Mouse (Mus musculus) limb, embryonic 10.5 days (tissue): ENCODE data around the gene Pianp. TPM values are rescaled to one million over a fixed set of nuclear protein-coding genes. Genes with fewer than 3 reads are reported as not detected.

Experiments used
- DNase-seq: peaks from one replicate; pipeline ENCODE4 v3.0.0-alpha.2; 2017; ENCODE audit warnings: low spot score
- H3K27ac ChIP-seq: fragments of 300-500 bp; sonication (generic); 2 replicates; pipeline ENCODE4 v1.5.1; 2016; ENCODE audit warnings: mild to moderate bottlenecking
- H3K27me3 ChIP-seq: fragments of 300-500 bp; sonication (generic); 2 replicates; pipeline ENCODE4 v1.6.1; 2016; ENCODE audit warnings: low read depth, mild to moderate bottlenecking; ENCODE audit not compliant: poor library complexity, severe bottlenecking
- H3K36me3 ChIP-seq: fragments of 300-500 bp; sonication (generic); 2 replicates; pipeline ENCODE4 v1.6.1; 2016; ENCODE audit warnings: mild to moderate bottlenecking, moderate library complexity
- H3K4me1 ChIP-seq: fragments of 300-500 bp; sonication (generic); 2 replicates; pipeline ENCODE4 v1.6.1; 2016
- H3K4me3 ChIP-seq: fragments of 300-500 bp; sonication (generic); 2 replicates; pipeline ENCODE4 v1.5.1; 2016; ENCODE audit warnings: mild to moderate bottlenecking, moderate library complexity
- H3K9me3 ChIP-seq: fragments of 300-500 bp; sonication (generic); replicated peaks from 2 replicates; pipeline ENCODE4 v1.6.1; 2016; ENCODE audit warnings: mild to moderate bottlenecking
- WGBS: fragments of 180-500 bp; shearing (Covaris S2); methylation state at CpG from one replicate; pipeline ENCODE4 v1.1.7; 2016; 5-methylcytosine and 5-hydroxymethylcytosine counted together
- polyA plus RNA-seq: library from polyadenylated mRNA; unstranded; fragments of >200 nt; fragmentation: Nextera tagmentation; extraction: Ambion mirVana; gene quantifications from 2 replicates; pipeline ENCODE4 v1.2.1, GENCODE M21; 2016

Pianp gene
- polyA plus RNA-seq, 1 experiment from 2014 or later: 1.4 TPM

- Histone ChIP-seq H3K4me1 (peaks cover 28% of the 10 kb centered on the region), H3K36me3 (no peaks in the 10 kb centered on the region), H3K4me3 (no peak overlapping the region), H3K27me3 (peaks cover 72% of the 10 kb centered on the region), H3K27ac (no peak overlapping the region), H3K9me3 (peaks cover 5% of the 10 kb centered on the region; the same call in 1 of the 2 replicates)
- WGBS: 82% methylated on average over 9 of the region's 9 CpGs
- no peak for DNase-seq
These were observed 3.1 kb upstream of the Pianp start for GRCm38 (mm10) chr6:124993365-124993764.

GRCm38 (mm10) chr6:124993876-124994275 is 2.6 kb upstream of the Pianp start:
- DNase-seq: no peak
- H3K9me3 ChIP-seq: peaks cover 5% of the 10 kb centered on the region; the same call in 1 of the 2 replicates
- H3K27ac ChIP-seq: no peak overlapping the region
- H3K36me3 ChIP-seq: no peaks in the 10 kb centered on the region
- 13% methylated on average over 11 of the region's 11 CpGs for WGBS
- peaks cover 77% of the 10 kb centered on the region for H3K27me3 ChIP-seq
- peaks cover 31% of the 10 kb centered on the region for H3K4me1 ChIP-seq
- H3K4me3 ChIP-seq: no peak overlapping the region

- peaks cover 31% of the 10 kb centered on the region for H3K4me1 ChIP-seq
- WGBS: 85% methylated on average over 7 of the region's 7 CpGs
These were observed 1.2 kb upstream of the Pianp start for GRCm38 (mm10) chr6:124995246-124995645.

GRCm38 (mm10) chr6:124995831-124996403 is 577 bp upstream of the Pianp start:
- H3K36me3 ChIP-seq: no peaks in the 10 kb centered on the region
- H3K9me3 ChIP-seq: no peaks in the 10 kb centered on the region
- H3K27me3 ChIP-seq: peaks cover 98% of the 10 kb centered on the region
- DNase-seq: no peak
- WGBS: 49% methylated on average over 8 of the region's 8 CpGs
- H3K4me1 ChIP-seq: peaks cover 31% of the 10 kb centered on the region
- H3K4me3 ChIP-seq: peak overlapping the region; percentile 70
- H3K27ac ChIP-seq: no peak overlapping the region

More at GRCm38 (mm10) chr6:124995246-124995645, 1.2 kb upstream of the Pianp start:
- Histone ChIP-seq H3K9me3 (peaks cover under 1% of the 10 kb centered on the region; the same call in 1 of the 2 replicates), H3K27me3 (peaks cover 91% of the 10 kb centered on the region), H3K4me3 (no peak overlapping the region), H3K27ac (no peak overlapping the region), H3K36me3 (no peaks in the 10 kb centered on the region)
- DNase-seq: no peak

- Histone ChIP-seq H3K27ac (no peak overlapping the region), H3K27me3 (peaks cover 100% of the 10 kb centered on the region), H3K9me3 (no peaks in the 10 kb centered on the region), H3K36me3 (no peaks in the 10 kb centered on the region), H3K4me3 (0 out of 2 replicates have a peak overlapping the region, but pooled peaks have one; percentile 70), H3K4me1 (peaks cover 31% of the 10 kb centered on the region)
- no peak for DNase-seq
- WGBS: 7% methylated on average over 8 of the region's 8 CpGs
These were observed 1.6 kb downstream of the Pianp start for GRCm38 (mm10) chr6:124998066-124998465.

GRCm38 (mm10) chr6:124999091-124999490 is 2.6 kb downstream of the Pianp start:
- Histone ChIP-seq H3K27me3 (peaks cover 99% of the 10 kb centered on the region), H3K36me3 (no peaks in the 10 kb centered on the region), H3K4me1 (peaks cover 34% of the 10 kb centered on the region), H3K9me3 (no peaks in the 10 kb centered on the region), H3K4me3 (no peak overlapping the region), H3K27ac (no peak overlapping the region)
- no peak for DNase-seq
- WGBS: 24% methylated on average over 14 of the region's 14 CpGs

GRCm38 (mm10) chr6:124999546-124999945 is 3.1 kb downstream of the Pianp start:
- peaks cover 33% of the 10 kb centered on the region for H3K4me1 ChIP-seq
- H3K36me3 ChIP-seq: no peaks in the 10 kb centered on the region
- 24% methylated on average over 10 of the region's 10 CpGs for WGBS
- H3K4me3 ChIP-seq: no peak overlapping the region
- DNase-seq: no peak
- no peak overlapping the region for H3K27ac ChIP-seq
- H3K27me3 ChIP-seq: peaks cover 99% of the 10 kb centered on the region
- no peaks in the 10 kb centered on the region for H3K9me3 ChIP-seq

- WGBS: 52% methylated on average over 3 of the region's 3 CpGs
These were observed 7.2 kb downstream of the Pianp start for GRCm38 (mm10) chr6:125003706-125004105.

GRCm38 (mm10) chr6:125005086-125005485 is 8.6 kb downstream of the Pianp start:
- H3K4me3 ChIP-seq: no peak overlapping the region
- no peak for DNase-seq
- no peaks in the 10 kb centered on the region for H3K36me3 ChIP-seq
- 36% methylated on average over 3 of the region's 3 CpGs for WGBS
- peaks cover 50% of the 10 kb centered on the region for H3K27me3 ChIP-seq
- H3K4me1 ChIP-seq: peaks cover 17% of the 10 kb centered on the region
- H3K27ac ChIP-seq: no peak overlapping the region
- no peaks in the 10 kb centered on the region for H3K9me3 ChIP-seq

More at GRCm38 (mm10) chr6:125003706-125004105, 7.2 kb downstream of the Pianp start:
- Histone ChIP-seq H3K36me3 (no peaks in the 10 kb centered on the region), H3K27ac (no peak overlapping the region), H3K27me3 (peaks cover 64% of the 10 kb centered on the region), H3K4me3 (no peak overlapping the region), H3K9me3 (no peaks in the 10 kb centered on the region), H3K4me1 (peaks cover 14% of the 10 kb centered on the region)
- no peak for DNase-seq

- WGBS: 47% methylated on average over 13 of the region's 13 CpGs
- peak overlapping the region; percentile 99 for H3K27ac ChIP-seq
- H3K4me1 ChIP-seq: peaks cover 29% of the 10 kb centered on the region
These were observed 11.6 kb downstream of the Pianp start for GRCm38 (mm10) chr6:125008060-125008459.

GRCm38 (mm10) chr6:125008586-125009128 is 12.2 kb downstream of the Pianp start:
- 1% methylated on average over 34 of the region's 34 CpGs for WGBS
- peak overlapping the region; percentile 92 for H3K4me3 ChIP-seq
- DNase-seq: peak; percentile 96

More at GRCm38 (mm10) chr6:125008060-125008459, 11.6 kb downstream of the Pianp start:
- Histone ChIP-seq H3K36me3 (peaks cover 26% of the 10 kb centered on the region), H3K4me3 (peak overlapping the region; percentile 92), H3K9me3 (no peaks in the 10 kb centered on the region), H3K27me3 (peaks cover 21% of the 10 kb centered on the region)
- no peak for DNase-seq

GRCm38 (mm10) chr6:125009129-125009180 is 12.5 kb downstream of the Pianp start, which contains the start of gene Zfp384:
Zfp384 (plus strand) TSS chr6:125009145.
- no peak for DNase-seq
- H3K9me3 ChIP-seq: no peaks in the 10 kb centered on the region
- WGBS: 0% methylated on average over 3 of the region's 3 CpGs

More at GRCm38 (mm10) chr6:125008586-125009128, 12.2 kb downstream of the Pianp start:
- Histone ChIP-seq H3K4me1 (peaks cover 26% of the 10 kb centered on the region), H3K27ac (peak overlapping the region; percentile 99), H3K36me3 (peaks cover 32% of the 10 kb centered on the region), H3K9me3 (no peaks in the 10 kb centered on the region), H3K27me3 (peaks cover 15% of the 10 kb centered on the region)

GRCm38 (mm10) chr6:125009181-125010073 is 12.9 kb downstream of the Pianp start:
- Histone ChIP-seq H3K4me1 (peaks cover 24% of the 10 kb centered on the region), H3K9me3 (no peaks in the 10 kb centered on the region), H3K27ac (peak overlapping the region; percentile 99), H3K27me3 (peaks cover 8% of the 10 kb centered on the region; the same call in 1 of the 2 replicates), H3K4me3 (peak overlapping the region; percentile 92), H3K36me3 (peaks cover 40% of the 10 kb centered on the region)
- peak; percentile 93 for DNase-seq
- under 1% methylated on average over 77 of the region's 78 CpGs for WGBS

More at GRCm38 (mm10) chr6:125009129-125009180, 12.5 kb downstream of the Pianp start, which contains the start of gene Zfp384:
- Histone ChIP-seq H3K4me3 (peak within 1 kb of the TSS; percentile 92), H3K27ac (peak within 1 kb of the TSS; percentile 99), H3K4me1 (peaks cover 24% of the 10 kb centered on the region), H3K36me3 (peaks cover 35% of the 10 kb centered on the region), H3K27me3 (peaks cover 12% of the 10 kb centered on the region; the same call in 1 of the 2 replicates)
